Mouse (Mus musculus): ENCODE measurements around the gene Sv2a.

GRCm38 (mm10) chr3:96236834-96237334 lies 55.9 kb downstream of the Sv2a start:
- TF ChIP-seq CTCF (IDR thresholded peaks at IDR 0.05; ENCODE audit: borderline replicate concordance, insufficient read depth, low read length) (no peak), POLR2A (IDR thresholded peaks at IDR 0.05; ENCODE audit: low read depth, low read length) (no peak)
